8 mouse cellular contexts compared by ENCODE assay signal in genomic region chr4:107066252-107067124, GRCm38 (mm10). TPM values are rescaled to one million over a fixed set of nuclear protein-coding genes. Genes with fewer than 3 reads are reported as not detected.
A peak's percentile ranks its signal among the peaks of the same experiment; 100 is the strongest.
DNase-seq lines count a peak whose midpoint lies in the region; ATAC-seq lines count a peak whose summit lies in the region.

Mrpl37 (minus strand) TSS chr4:107066868.
Cyb5rl (plus strand) TSS chr4:107066988.

- peaks cover 12% of the 10 kb centered on the region for H3K4me1 ChIP-seq in lung, embryonic 16.5 days (replicated peaks; ENCODE audit: control insufficient read depth, insufficient read depth, low read length)

- H3K36me3 ChIP-seq in lung, embryonic 16.5 days (ENCODE audit: control insufficient read depth, insufficient read depth, low read length): peaks cover 20% of the 10 kb centered on the region

- H3K9me3 ChIP-seq in lung, embryonic 16.5 days (ENCODE audit: control insufficient read depth, low read length): no peaks in the 10 kb centered on the region

- DNase-seq in MEL-GATA-1-ER (ENCODE audit: extremely low read depth, low read depth): peak; percentile 93
- peak; percentile 98 for DNase-seq in cerebellum, adult 8-10 months
- peak; percentile 97 for DNase-seq in forelimb bud, embryonic 11.5 days (ENCODE audit: low read depth, low spot score)
- DNase-seq in layer of hippocampus, adult 9-10 months (ENCODE audit: low spot score): peak; percentile 95
- peak; percentile 89 for DNase-seq in ovary, postnatal 10 days (ENCODE audit: low spot score)
- DNase-seq in thymus, postnatal 10 days (ENCODE audit: low spot score in 2 of 2): peak; percentile 94 to 98

- peak within 1 kb of the TSS; percentile 90 for H3K9ac ChIP-seq in lung, embryonic 16.5 days (ENCODE audit: low read length)

- ATAC-seq in hematopoietic stem cell, adult 5-6 weeks (replicated peaks in 1 of 2; ENCODE audit: insufficient read depth in 1 of 2, low FRiP score in 2 of 2, low TSS enrichment in 1 of 2, low read depth in 1 of 2, poor library complexity in 2 of 2, severe bottlenecking in 2 of 2): peak; percentile 96 to 99
- ATAC-seq in lung, embryonic 16.5 days (ENCODE audit: low read depth): peak; percentile 100

- H3K4me2 ChIP-seq in lung, embryonic 16.5 days (ENCODE audit: low read depth, low read length): peak within 1 kb of the TSS; percentile 92

- peak within 1 kb of the TSS; percentile 37 for H3K27ac ChIP-seq in lung, embryonic 16.5 days (ENCODE audit: low read length)

- no peaks in the 10 kb centered on the region for H3K27me3 ChIP-seq in lung, embryonic 16.5 days (ENCODE audit: control insufficient read depth, insufficient read depth, low read depth, low read length)

- WGBS in lung, embryonic 16.5 days: under 1% methylated on average over 60 of the region's 60 CpGs

- H3K4me3 ChIP-seq in lung, embryonic 16.5 days (ENCODE audit: low read length): peak within 1 kb of the TSS; percentile 75

RNA-seq across cellular contexts. Expression of gene Mrpl37, which starts in this region (rescaled TPM):
- total RNA-seq in hematopoietic stem cell, adult 5-6 weeks (2017): 36.6 and 39.7 TPM in 2 replicates
- 90.2 and 93.2 TPM in 2 replicates for polyA plus RNA-seq in lung, embryonic 16.5 days (2015; fragmentation: Nextera tagmentation; extraction: Ambion mirVana)

RNA-seq across cellular contexts. Expression of gene Cyb5rl, which starts in this region (rescaled TPM):
- total RNA-seq in hematopoietic stem cell, adult 5-6 weeks (2017): 5.4 and 6.2 TPM in 2 replicates
- polyA plus RNA-seq in lung, embryonic 16.5 days (2015; fragmentation: Nextera tagmentation; extraction: Ambion mirVana): 5.9 and 7.2 TPM in 2 replicates

Comparison
In these comparisons a context has a peak if more than half of its experiments do, and no peak if none do; other contexts are left out.
1. Peak in every context shown above with its lines: DNase-seq, ATAC-seq, H3K4me3 ChIP-seq and H3K27ac ChIP-seq.